Mouse (Mus musculus) A20 (cell line): Measurements from ENCODE around the gene Lct.
A peak's percentile ranks its signal among the peaks of the same experiment; 100 is the strongest.
"Not testable (repeated sequence)": the region's sequence is repeated elsewhere in the genome, so short reads cannot be mapped to it uniquely, and the experiment has no call there.

Source experiments
- DNase-seq: peaks from one replicate; pipeline ENCODE4 v3.0.0-alpha.2; 2011; ENCODE audit warnings: low read depth, low spot score

Lct gene

GRCm38 (mm10) chr1:128295717-128296528 lies 32.2 kb downstream of the Lct start:
- DNase-seq = no peak

- no peak for DNase-seq
Observed at GRCm38 (mm10) chr1:128295296-128295695, 32.8 kb downstream of the Lct start.

GRCm38 (mm10) chr1:128293524-128293923 lies 34.6 kb downstream of the Lct start:
- no peak for DNase-seq

- no peak for DNase-seq
Observed at GRCm38 (mm10) chr1:128290295-128290694, 37.8 kb downstream of the Lct start.

GRCm38 (mm10) chr1:128285136-128285535 lies 43.0 kb downstream of the Lct start:
- DNase-seq = no peak

- DNase-seq = peak; percentile 8
Observed at GRCm38 (mm10) chr1:128284157-128284690, 43.9 kb downstream of the Lct start.

- DNase-seq = peak; percentile 25
Observed at GRCm38 (mm10) chr1:128282924-128283323, 45.2 kb downstream of the Lct start.

- peak; percentile 40 for DNase-seq
Observed at GRCm38 (mm10) chr1:128281753-128282152, 46.4 kb downstream of the Lct start.

- DNase-seq = no peak
Observed at GRCm38 (mm10) chr1:128278563-128278962, 49.6 kb downstream of the Lct start.

- no peak for DNase-seq
Observed at GRCm38 (mm10) chr1:128275908-128276307, 52.2 kb downstream of the Lct start.

- DNase-seq = no peak
Observed at GRCm38 (mm10) chr1:128270731-128271130, 57.4 kb downstream of the Lct start.

- DNase-seq = not testable (repeated sequence)
Observed at GRCm38 (mm10) chr1:128267061-128267460, 61.1 kb downstream of the Lct start.

GRCm38 (mm10) chr1:128244727-128245355 lies 83.3 kb downstream of the Lct start:
- DNase-seq = peak; percentile 66

- peak; percentile 98 for DNase-seq
Observed at GRCm38 (mm10) chr1:128243996-128244726, 84.0 kb downstream of the Lct start.

GRCm38 (mm10) chr1:128243627-128243995 lies 84.5 kb downstream of the Lct start, which contains the start of gene Ubxn4:
TSS of gene Ubxn4 (plus strand) at chr1:128243964.
- no peak for DNase-seq

- no peak for DNase-seq
Observed at GRCm38 (mm10) chr1:128235181-128235580, 92.9 kb downstream of the Lct start.
